Mouse (Mus musculus): ENCODE measurements around the gene Naa80. TPM values are rescaled to one million over a fixed set of nuclear protein-coding genes. Genes with fewer than 3 reads are reported as not detected.

Gene Naa80
- polyA plus RNA-seq, 1 experiment from 2014 or later: 12.3 TPM

- Histone ChIP-seq H3K9ac (no peak overlapping the region), H3K4me1 (replicated peaks) (peaks cover 48% of the 10 kb centered on the region), H3K4me3 (replicated peaks) (no peak overlapping the region), H3K36me3 (replicated peaks) (peaks cover 2% of the 10 kb centered on the region), H3K4me2 (no peak overlapping the region), H3K27me3 (peaks cover 48% of the 10 kb centered on the region), H3K9me3 (replicated peaks) (no peaks in the 10 kb centered on the region), H3K27ac (replicated peaks) (no peak overlapping the region)
- no peak for ATAC-seq (ENCODE audit: insufficient read depth)
- whole genome bisulfite sequencing (ENCODE audit: insufficient replicate concordance): 69% methylated on average over 14 of the region's 14 CpGs
These were observed 21.2 kb downstream of the Naa80 start for GRCm38 (mm10) chr9:107599842-107600241.

GRCm38 (mm10) chr9:107600745-107601144 is 22.1 kb downstream of the Naa80 start:
- peaks cover 56% of the 10 kb centered on the region for H3K27me3 ChIP-seq
- no peak for ATAC-seq (ENCODE audit: insufficient read depth)
- H3K4me3 ChIP-seq (replicated peaks): no peak overlapping the region
- no peaks in the 10 kb centered on the region for H3K9me3 ChIP-seq (replicated peaks)
- no peak overlapping the region for H3K4me2 ChIP-seq
- no peaks in the 10 kb centered on the region; the same call in 1 of the 2 replicates for H3K36me3 ChIP-seq (replicated peaks)
- peaks cover 55% of the 10 kb centered on the region for H3K4me1 ChIP-seq (replicated peaks)
- H3K9ac ChIP-seq: no peak overlapping the region
- WGBS (ENCODE audit: insufficient replicate concordance): 62% methylated on average over 12 of the region's 12 CpGs
- no peak overlapping the region for H3K27ac ChIP-seq (replicated peaks)

GRCm38 (mm10) chr9:107601275-107601674 is 22.6 kb downstream of the Naa80 start:
- H3K4me2 ChIP-seq: no peak overlapping the region
- H3K4me3 ChIP-seq (replicated peaks): no peak overlapping the region
- WGBS (ENCODE audit: insufficient replicate concordance): 73% methylated on average over 11 of the region's 11 CpGs
- H3K9ac ChIP-seq: no peak overlapping the region
- H3K9me3 ChIP-seq (replicated peaks): no peaks in the 10 kb centered on the region
- ATAC-seq (ENCODE audit: insufficient read depth): no peak
- no peaks in the 10 kb centered on the region for H3K36me3 ChIP-seq (replicated peaks)
- H3K27ac ChIP-seq (replicated peaks): no peak overlapping the region
- peaks cover 61% of the 10 kb centered on the region for H3K27me3 ChIP-seq
- peaks cover 55% of the 10 kb centered on the region for H3K4me1 ChIP-seq (replicated peaks)

- Histone ChIP-seq H3K9ac (no peak overlapping the region), H3K4me1 (replicated peaks) (peaks cover 55% of the 10 kb centered on the region)
- 4% methylated on average over 10 of the region's 10 CpGs for WGBS (ENCODE audit: insufficient replicate concordance)
These were observed 23.5 kb downstream of the Naa80 start for GRCm38 (mm10) chr9:107602068-107602648.

GRCm38 (mm10) chr9:107603251-107603650 is 24.6 kb downstream of the Naa80 start:
- 57% methylated on average over 6 of the region's 6 CpGs for WGBS (ENCODE audit: insufficient replicate concordance)
- Histone ChIP-seq H3K36me3 (replicated peaks) (no peaks in the 10 kb centered on the region), H3K27ac (replicated peaks) (no peak overlapping the region), H3K9ac (no peak overlapping the region), H3K4me3 (replicated peaks) (no peak overlapping the region), H3K4me2 (no peak overlapping the region), H3K9me3 (replicated peaks) (no peaks in the 10 kb centered on the region), H3K4me1 (replicated peaks) (peaks cover 57% of the 10 kb centered on the region), H3K27me3 (peaks cover 62% of the 10 kb centered on the region)
- ATAC-seq (ENCODE audit: insufficient read depth): no peak

More at GRCm38 (mm10) chr9:107602068-107602648, 23.5 kb downstream of the Naa80 start:
- peaks cover 62% of the 10 kb centered on the region for H3K27me3 ChIP-seq
- peak overlapping the region; percentile 54 for H3K4me2 ChIP-seq
- no peaks in the 10 kb centered on the region for H3K36me3 ChIP-seq (replicated peaks)
- H3K4me3 ChIP-seq (replicated peaks): peak overlapping the region; percentile 31
- 0 out of 2 replicates have a peak, but pooled peaks have one; percentile 33 for ATAC-seq (ENCODE audit: insufficient read depth)
- H3K9me3 ChIP-seq (replicated peaks): no peaks in the 10 kb centered on the region
- H3K27ac ChIP-seq (replicated peaks): no peak overlapping the region

GRCm38 (mm10) chr9:107605041-107605661 is 26.5 kb downstream of the Naa80 start:
- Histone ChIP-seq H3K4me1 (replicated peaks) (peaks cover 51% of the 10 kb centered on the region), H3K9ac (no peak overlapping the region), H3K36me3 (replicated peaks) (no peaks in the 10 kb centered on the region), H3K4me3 (replicated peaks) (no peak overlapping the region), H3K4me2 (peak overlapping the region; percentile 10; the same call in 1 of the 2 replicates), H3K9me3 (replicated peaks) (no peaks in the 10 kb centered on the region), H3K27ac (replicated peaks) (no peak overlapping the region), H3K27me3 (peaks cover 47% of the 10 kb centered on the region)
- WGBS (ENCODE audit: insufficient replicate concordance): 45% methylated on average over 23 of the region's 23 CpGs
- ATAC-seq (ENCODE audit: insufficient read depth): no peak; the same call in 1 of the 2 replicates

GRCm38 (mm10) chr9:107606591-107606990 is 27.9 kb downstream of the Naa80 start:
- ATAC-seq (ENCODE audit: insufficient read depth): no peak
- Histone ChIP-seq H3K9me3 (replicated peaks) (no peaks in the 10 kb centered on the region), H3K4me1 (replicated peaks) (peaks cover 50% of the 10 kb centered on the region), H3K27ac (replicated peaks) (no peak overlapping the region), H3K27me3 (peaks cover 34% of the 10 kb centered on the region), H3K36me3 (replicated peaks) (no peaks in the 10 kb centered on the region), H3K4me2 (peak overlapping the region; percentile 5; the same call in 1 of the 2 replicates), H3K4me3 (replicated peaks) (no peak overlapping the region), H3K9ac (no peak overlapping the region)
- WGBS (ENCODE audit: insufficient replicate concordance): 50% methylated on average over 9 of the region's 9 CpGs

- 61% methylated on average over 2 of the region's 2 CpGs for WGBS (ENCODE audit: insufficient replicate concordance)
- no peak overlapping the region for H3K27ac ChIP-seq (replicated peaks)
- no peak overlapping the region for H3K4me3 ChIP-seq (replicated peaks)
- H3K9me3 ChIP-seq (replicated peaks): no peaks in the 10 kb centered on the region
- peak overlapping the region; percentile 5; the same call in 1 of the 2 replicates for H3K4me2 ChIP-seq
- peaks cover 50% of the 10 kb centered on the region for H3K4me1 ChIP-seq (replicated peaks)
- no peak overlapping the region for H3K9ac ChIP-seq
- H3K27me3 ChIP-seq: peaks cover 31% of the 10 kb centered on the region
- no peak for ATAC-seq (ENCODE audit: insufficient read depth)
- no peaks in the 10 kb centered on the region for H3K36me3 ChIP-seq (replicated peaks)
These were observed 28.3 kb downstream of the Naa80 start for GRCm38 (mm10) chr9:107607036-107607435.

- Histone ChIP-seq H3K27me3 (peaks cover 30% of the 10 kb centered on the region), H3K27ac (replicated peaks) (no peak overlapping the region), H3K9me3 (replicated peaks) (no peaks in the 10 kb centered on the region), H3K4me3 (replicated peaks) (no peak overlapping the region), H3K9ac (no peak overlapping the region), H3K4me2 (no peak overlapping the region), H3K4me1 (replicated peaks) (peaks cover 50% of the 10 kb centered on the region), H3K36me3 (replicated peaks) (no peaks in the 10 kb centered on the region)
- 42% methylated on average over 9 of the region's 9 CpGs for WGBS (ENCODE audit: insufficient replicate concordance)
- ATAC-seq (ENCODE audit: insufficient read depth): no peak
These were observed 29.1 kb downstream of the Naa80 start for GRCm38 (mm10) chr9:107607653-107608245.

- Histone ChIP-seq H3K4me2 (no peak within 1 kb of the TSS), H3K27me3 (peaks cover 20% of the 10 kb centered on the region), H3K27ac (replicated peaks) (no peak within 1 kb of the TSS), H3K36me3 (replicated peaks) (peaks cover 3% of the 10 kb centered on the region), H3K9me3 (replicated peaks) (no peaks in the 10 kb centered on the region), H3K9ac (no peak within 1 kb of the TSS), H3K4me3 (replicated peaks) (no peak within 1 kb of the TSS), H3K4me1 (replicated peaks) (peaks cover 61% of the 10 kb centered on the region)
- 55% methylated on average over 12 of the region's 12 CpGs for whole genome bisulfite sequencing (ENCODE audit: insufficient replicate concordance)
- ATAC-seq (ENCODE audit: insufficient read depth): no peak
These were observed 30.2 kb downstream of the Naa80 start, which contains the start of gene Sema3b for GRCm38 (mm10) chr9:107608741-107609432. Gene Sema3b (minus strand): TSS chr9:107609229.

- no peak overlapping the region for H3K4me2 ChIP-seq
- WGBS (ENCODE audit: insufficient replicate concordance): 67% methylated on average over 4 of the region's 4 CpGs
- no peaks in the 10 kb centered on the region for H3K9me3 ChIP-seq (replicated peaks)
These were observed 30.7 kb downstream of the Naa80 start for GRCm38 (mm10) chr9:107609433-107609830.

More at GRCm38 (mm10) chr9:107609433-107609830, 30.7 kb downstream of the Naa80 start:
- no peak overlapping the region for H3K27ac ChIP-seq (replicated peaks)
- ATAC-seq (ENCODE audit: insufficient read depth): no peak
- H3K36me3 ChIP-seq (replicated peaks): peaks cover 9% of the 10 kb centered on the region
- no peak overlapping the region for H3K9ac ChIP-seq
- H3K4me1 ChIP-seq (replicated peaks): peaks cover 63% of the 10 kb centered on the region
- no peak overlapping the region for H3K4me3 ChIP-seq (replicated peaks)
- H3K27me3 ChIP-seq: peaks cover 14% of the 10 kb centered on the region; the same call in 1 of the 2 replicates

Measured in liver, embryonic 15.5 days (tissue).